Mouse (Mus musculus): ENCODE data around the gene Uchl1.

DNA sequence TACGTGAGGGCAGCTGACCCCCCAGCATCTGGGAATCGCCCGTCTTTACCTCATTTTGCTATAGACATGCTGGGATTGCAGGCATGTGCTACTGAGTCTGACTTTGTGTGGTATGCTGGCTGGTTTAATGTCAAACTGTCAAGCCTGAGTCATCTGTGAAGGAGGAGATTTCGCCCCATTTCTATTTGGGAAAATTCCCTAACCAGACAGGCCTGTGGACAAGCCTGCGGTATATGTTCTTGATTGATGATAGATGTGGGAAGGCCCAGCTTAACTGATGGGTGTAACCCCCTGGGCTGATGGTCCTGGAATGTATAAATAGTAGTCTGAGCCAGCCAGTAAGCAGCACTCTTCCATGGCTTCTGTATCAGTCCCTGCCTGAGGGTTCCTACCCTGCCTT lies 12.4 kb downstream of the Uchl1 start:
- no peak for TF ChIP-seq CTCF (IDR thresholded peaks at IDR 0.05; ENCODE audit: low read depth, low read length)
- no peak for TF ChIP-seq GATA1 (IDR thresholded peaks at IDR 0.05; ENCODE audit: borderline replicate concordance, low read length)
